Mouse (Mus musculus) neural tube, embryonic 12.5 days (tissue): ENCODE results near the gene Mrps9. TPM values are rescaled to one million over a fixed set of nuclear protein-coding genes. Genes with fewer than 3 reads are reported as not detected.

Experiments used
- ATAC-seq: fragments of 200-750 bp; cut with Nextera tagmentation; 2 replicates; pipeline ENCODE4 v1.8.0; 2017; ENCODE audit warnings: low read depth, mild to moderate bottlenecking, moderate TSS enrichment, moderate library complexity; ENCODE audit not compliant: low FRiP score
- H3K27ac ChIP-seq: fragments of 300-500 bp; sonication (generic); 2 replicates; pipeline ENCODE4 v1.5.1; 2016
- H3K27me3 ChIP-seq: fragments of 300-500 bp; sonication (generic); replicated peaks from 2 replicates; pipeline ENCODE4 v1.6.1; 2016; ENCODE audit warnings: mild to moderate bottlenecking
- H3K36me3 ChIP-seq: fragments of 300-500 bp; sonication (generic); 2 replicates; pipeline ENCODE4 v1.6.1; 2016; ENCODE audit warnings: mild to moderate bottlenecking
- H3K4me1 ChIP-seq: fragments of 300-500 bp; sonication (generic); 2 replicates; pipeline ENCODE4 v1.6.1; 2016
- H3K4me2 ChIP-seq: fragments of 300-500 bp; sonication (generic); replicated peaks from 2 replicates; pipeline ENCODE4 v1.6.1; 2016; ENCODE audit warnings: mild to moderate bottlenecking
- H3K4me3 ChIP-seq: fragments of 300-500 bp; sonication (generic); 2 replicates; pipeline ENCODE4 v1.5.1; 2016
- H3K9ac ChIP-seq: fragments of 300-500 bp; sonication (generic); 2 replicates; pipeline ENCODE4 v1.6.1; 2016; ENCODE audit warnings: mild to moderate bottlenecking
- H3K9me3 ChIP-seq: fragments of 300-500 bp; sonication (generic); 2 replicates; pipeline ENCODE4 v1.6.1; 2016; ENCODE audit warnings: mild to moderate bottlenecking
- WGBS: fragments of 180-500 bp; shearing (Covaris S2); methylation state at CpG from one replicate; pipeline ENCODE4 v1.1.7; 2016; 5-methylcytosine and 5-hydroxymethylcytosine counted together
- polyA plus RNA-seq: library from polyadenylated mRNA; unstranded; fragments of >200 nt; fragmentation: Nextera tagmentation; extraction: Ambion mirVana; gene quantifications from 2 replicates; pipeline ENCODE4 v1.2.1, GENCODE M21; 2016

The Mrps9 gene
- polyA plus RNA-seq, 1 experiment from 2014 or later, result 40.3 TPM

DNA sequence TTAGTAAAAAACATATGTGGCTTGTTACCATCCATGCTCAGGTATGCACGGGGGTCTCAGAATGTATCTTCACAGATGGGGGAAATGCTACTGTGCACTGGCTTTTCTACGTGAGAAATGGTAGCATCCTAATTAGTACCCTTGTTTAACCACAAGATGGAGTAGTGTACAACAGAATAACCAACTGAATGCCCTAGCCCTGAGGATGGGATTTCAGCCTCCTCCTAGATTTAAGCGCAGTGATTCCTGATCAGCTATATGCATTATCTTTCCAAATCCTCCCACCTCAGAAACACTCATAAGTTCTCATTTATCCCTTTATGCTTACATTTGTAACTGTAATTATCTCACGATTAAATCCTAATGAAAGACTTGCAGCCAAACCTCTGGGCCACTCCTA, 64.0 kb downstream of the Mrps9 start:
- Histone ChIP-seq H3K27ac (no peak overlapping the region), H3K4me2 (no peak overlapping the region), H3K9ac (no peak overlapping the region), H3K9me3 (no peaks in the 10 kb centered on the region), H3K4me1 (peaks cover 6% of the 10 kb centered on the region; the same call in 1 of the 2 replicates), H3K27me3 (no peaks in the 10 kb centered on the region), H3K36me3 (no peaks in the 10 kb centered on the region), H3K4me3 (no peak overlapping the region)
- ATAC-seq, result peak; percentile 73
- WGBS, result 14% methylated on average over 4 of the region's 4 CpGs

DNA sequence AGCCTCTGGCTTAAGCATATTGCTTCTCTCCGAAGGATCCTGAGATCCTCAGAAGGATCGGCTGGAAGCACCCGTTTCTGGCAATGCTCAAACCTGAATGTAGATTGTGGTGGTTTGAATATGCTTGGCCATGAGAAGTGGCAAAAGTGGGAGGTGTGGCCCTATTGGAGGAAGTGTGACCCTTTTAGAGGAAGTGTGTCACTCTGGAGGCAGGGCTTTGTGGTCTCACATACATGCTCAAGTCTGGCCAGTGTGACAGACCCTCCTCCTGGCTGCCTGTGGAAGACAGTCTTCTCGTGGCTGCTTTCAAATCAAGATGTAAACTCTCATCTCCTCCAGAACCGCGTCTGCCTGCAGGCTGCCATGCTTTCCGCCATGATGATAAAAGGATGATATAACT, 65.7 kb downstream of the Mrps9 start:
- Histone ChIP-seq H3K9me3 (no peaks in the 10 kb centered on the region), H3K4me3 (no peak overlapping the region), H3K27ac (no peak overlapping the region), H3K27me3 (no peaks in the 10 kb centered on the region), H3K4me1 (no peaks in the 10 kb centered on the region), H3K36me3 (no peaks in the 10 kb centered on the region), H3K4me2 (no peak overlapping the region), H3K9ac (no peak overlapping the region)
- ATAC-seq, result no peak
- WGBS, result 84% methylated on average over 7 of the region's 7 CpGs

DNA sequence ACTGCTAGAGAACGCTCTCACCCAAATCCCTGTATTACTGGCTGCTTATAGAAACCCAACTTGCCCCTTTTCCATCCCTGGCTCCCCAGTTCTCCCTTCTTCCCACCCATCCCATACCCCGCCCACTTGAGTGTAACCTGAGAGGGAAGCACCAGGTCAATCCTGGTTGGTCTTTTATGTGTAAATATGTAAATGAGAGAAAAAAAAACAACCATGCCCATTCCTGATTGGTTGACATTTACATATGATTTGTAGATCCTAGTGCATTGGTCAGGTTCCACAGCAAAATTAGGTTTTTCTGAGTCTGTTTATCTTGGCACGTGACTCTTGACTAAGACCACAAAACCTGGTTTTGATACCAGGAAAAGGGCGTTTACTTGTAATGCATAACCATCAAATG, 66.9 kb downstream of the Mrps9 start:
- no peak overlapping the region for H3K27ac ChIP-seq
- no peak overlapping the region for H3K4me3 ChIP-seq
- no peak overlapping the region for H3K9ac ChIP-seq
- H3K4me2 ChIP-seq, result peak overlapping the region; percentile 22; the same call in 1 of the 2 replicates
- no peaks in the 10 kb centered on the region for H3K4me1 ChIP-seq
- no peaks in the 10 kb centered on the region for H3K27me3 ChIP-seq
- 6% methylated on average over 4 of the region's 4 CpGs for WGBS
- H3K9me3 ChIP-seq, result no peaks in the 10 kb centered on the region
- ATAC-seq, result no peak
- H3K36me3 ChIP-seq, result no peaks in the 10 kb centered on the region

DNA sequence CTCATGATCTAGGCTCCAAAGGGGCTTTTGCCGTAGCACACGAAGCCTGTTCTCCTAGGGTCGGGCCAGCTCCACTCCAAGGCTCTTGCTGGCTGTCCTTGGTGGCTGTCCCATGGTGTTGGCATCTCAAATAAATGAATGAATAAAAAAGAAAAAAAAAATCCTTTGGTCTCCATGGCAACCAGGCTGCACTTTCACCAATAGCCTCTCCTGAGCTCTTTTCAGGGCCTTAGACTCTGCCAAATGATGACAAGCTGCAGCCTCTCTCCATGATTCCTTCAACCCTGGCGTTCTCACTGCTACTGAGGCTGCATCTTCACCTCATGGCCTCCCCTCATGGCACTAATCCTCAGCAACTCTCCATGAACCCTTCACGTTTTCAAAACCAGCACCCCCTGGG, 72.9 kb downstream of the Mrps9 start:
- 52% methylated on average over 5 of the region's 5 CpGs for WGBS
- no peak overlapping the region for H3K9ac ChIP-seq
- H3K27ac ChIP-seq, result no peak overlapping the region
- no peak overlapping the region for H3K4me2 ChIP-seq
- H3K4me3 ChIP-seq, result no peak overlapping the region
- ATAC-seq, result no peak
- no peaks in the 10 kb centered on the region for H3K27me3 ChIP-seq
- H3K9me3 ChIP-seq, result no peaks in the 10 kb centered on the region
- H3K4me1 ChIP-seq, result no peaks in the 10 kb centered on the region
- H3K36me3 ChIP-seq, result no peaks in the 10 kb centered on the region

DNA sequence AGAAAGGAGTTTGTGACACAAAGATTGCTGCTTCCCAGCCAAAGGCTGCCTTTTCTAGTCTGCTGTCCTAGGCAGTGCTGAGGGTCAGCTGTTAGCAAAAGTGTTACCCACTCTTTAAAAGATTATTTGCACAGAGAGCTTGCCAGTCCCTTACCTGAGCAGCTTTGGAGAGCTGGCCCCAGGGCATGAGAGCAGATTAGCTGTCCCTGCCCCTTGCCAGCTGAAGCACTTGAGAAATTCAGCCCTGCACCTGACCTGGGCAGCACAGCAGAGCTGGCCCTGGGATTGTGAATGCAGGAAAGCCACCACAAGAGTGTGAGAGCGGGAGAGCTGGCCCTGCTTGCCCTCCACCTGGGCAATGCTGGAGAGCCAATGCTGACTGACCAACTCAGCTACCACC, 82.6 kb downstream of the Mrps9 start:
- no peaks in the 10 kb centered on the region for H3K4me1 ChIP-seq
- 84% methylated on average over 1 of the region's 1 CpGs for WGBS
- no peak for ATAC-seq

DNA sequence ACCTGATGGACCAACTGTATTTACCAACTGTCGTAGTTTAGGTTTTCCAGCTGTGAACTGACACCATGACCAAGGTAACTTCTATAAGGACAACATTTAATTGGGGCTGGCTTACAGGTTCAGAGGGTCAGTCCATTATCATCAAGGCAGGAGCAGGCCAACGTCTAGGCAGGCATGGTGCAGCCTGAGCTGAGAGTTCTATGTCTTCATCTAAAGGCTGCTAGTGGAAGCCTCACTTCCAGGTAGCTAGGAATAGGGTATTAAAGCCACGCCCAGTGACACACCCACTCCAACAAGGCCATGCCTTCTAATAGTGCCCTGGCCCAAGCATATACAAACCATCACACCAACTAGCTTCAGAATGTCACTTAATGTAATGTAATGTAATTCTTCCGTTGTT, 97.5 kb downstream of the Mrps9 start:
- ATAC-seq, result no peak
- 83% methylated on average over 4 of the region's 4 CpGs for WGBS
- no peaks in the 10 kb centered on the region for H3K36me3 ChIP-seq
- no peaks in the 10 kb centered on the region for H3K9me3 ChIP-seq
- H3K4me2 ChIP-seq, result no peak overlapping the region
- H3K4me3 ChIP-seq, result no peak overlapping the region
- no peaks in the 10 kb centered on the region for H3K27me3 ChIP-seq
- H3K9ac ChIP-seq, result no peak overlapping the region
- no peak overlapping the region for H3K27ac ChIP-seq
- H3K4me1 ChIP-seq, result no peaks in the 10 kb centered on the region

More for the DNA sequence above, 82.6 kb downstream of the Mrps9 start:
- Histone ChIP-seq H3K9me3 (no peaks in the 10 kb centered on the region), H3K27ac (no peak overlapping the region), H3K27me3 (no peaks in the 10 kb centered on the region), H3K9ac (no peak overlapping the region), H3K36me3 (no peaks in the 10 kb centered on the region), H3K4me3 (no peak overlapping the region), H3K4me2 (no peak overlapping the region)

DNA sequence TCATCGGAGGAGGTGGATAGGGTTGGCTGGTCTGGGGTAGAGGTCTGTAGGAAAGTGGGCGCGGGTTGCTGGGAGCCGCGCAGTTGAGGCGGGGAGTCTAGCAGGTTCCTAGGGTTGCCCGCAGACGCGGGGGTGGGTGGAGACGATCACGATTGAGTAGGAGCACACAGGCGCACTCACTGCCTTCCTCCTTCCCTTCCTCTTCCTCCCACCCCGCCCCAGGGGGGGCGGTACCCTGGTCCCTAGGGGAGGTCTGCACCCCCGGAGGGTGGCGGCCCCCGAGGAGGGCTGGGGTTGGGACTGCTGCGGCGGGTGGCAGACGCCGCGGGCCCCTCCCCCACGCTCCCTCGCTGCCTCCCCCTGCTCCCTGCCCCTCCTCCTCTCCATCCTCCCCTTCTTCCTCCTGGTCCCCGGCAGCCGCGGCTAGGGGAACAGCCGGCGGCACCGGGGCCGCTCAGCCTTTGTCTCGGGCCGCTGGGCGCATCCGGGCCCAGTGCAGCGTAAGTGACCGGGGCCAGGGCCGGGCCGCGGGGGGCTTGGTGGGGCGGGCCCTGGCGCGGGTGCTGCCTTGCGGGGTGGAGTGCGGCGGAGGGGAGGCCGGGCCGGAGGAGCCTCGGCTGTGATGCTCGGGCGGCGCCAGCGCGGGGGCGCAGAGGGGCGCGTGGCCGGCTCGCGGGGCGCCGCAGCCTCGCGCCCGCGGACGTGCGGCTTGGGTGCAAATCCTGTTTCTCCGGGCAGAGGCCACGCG, 101.9 kb downstream of the Mrps9 start, which contains the start of gene Gpr45:
Gene Gpr45 (plus strand): TSS at position 139 of the 748 bp plus-strand sequence.
- H3K27me3 ChIP-seq, result no peaks in the 10 kb centered on the region
- peak within 1 kb of the TSS; percentile 72 for H3K27ac ChIP-seq
- H3K4me3 ChIP-seq, result peak within 1 kb of the TSS; percentile 75
- H3K4me2 ChIP-seq, result peak within 1 kb of the TSS; percentile 72
- peak within 1 kb of the TSS; percentile 87 for H3K9ac ChIP-seq
- H3K9me3 ChIP-seq, result no peaks in the 10 kb centered on the region
- WGBS, result under 1% methylated on average over 70 of the region's 71 CpGs
- no peaks in the 10 kb centered on the region for H3K4me1 ChIP-seq
- no peaks in the 10 kb centered on the region for H3K36me3 ChIP-seq
- peak; percentile 88 for ATAC-seq

DNA sequence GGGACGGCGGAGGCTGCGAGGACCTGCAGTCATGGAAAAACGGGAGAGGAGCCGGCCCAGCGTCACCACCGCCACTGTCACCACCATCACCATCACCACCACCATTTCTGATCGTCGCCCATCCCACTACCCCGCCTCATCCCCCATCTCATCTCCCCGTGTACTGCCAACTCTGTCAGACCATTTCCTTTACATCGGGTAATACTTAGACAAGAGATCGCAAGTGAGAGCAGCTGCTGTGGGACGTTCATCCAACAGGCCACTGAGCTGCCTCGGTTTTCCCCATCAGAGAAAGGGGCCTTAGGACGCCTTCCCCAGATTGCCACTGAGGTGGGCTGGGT, 102.4 kb downstream of the Mrps9 start:
- Histone ChIP-seq H3K27me3 (no peaks in the 10 kb centered on the region), H3K27ac (peak overlapping the region; percentile 72), H3K9me3 (no peaks in the 10 kb centered on the region), H3K4me1 (no peaks in the 10 kb centered on the region), H3K4me3 (peak overlapping the region; percentile 75), H3K36me3 (no peaks in the 10 kb centered on the region), H3K4me2 (peak overlapping the region; percentile 72), H3K9ac (peak overlapping the region; percentile 87)
- 3% methylated on average over 16 of the region's 16 CpGs for WGBS
- ATAC-seq, result peak; percentile 60

Other genes starting within 250 kb of the Mrps9 start
- gene Pou3f3, start 155.5 kb upstream of the Mrps9 start, polyA plus RNA-seq, result 17.2 and 17.8 TPM in 2 replicates
- gene Gpr45, start 101.6 kb downstream of the Mrps9 start, polyA plus RNA-seq, result 14.4 and 14.7 TPM in 2 replicates
- 14.2 and 15.0 TPM in 2 replicates for gene Tgfbrap1, start 247.4 kb downstream of the Mrps9 start, polyA plus RNA-seq
- 40.5 and 40.8 TPM in 2 replicates for gene AI597479, start 247.5 kb downstream of the Mrps9 start, polyA plus RNA-seq